In genomic region chr4:130063191-130063590, GRCm38 (mm10) we compare ENCODE assay signal across 20 mouse cellular contexts. TPM values are rescaled to one million over a fixed set of nuclear protein-coding genes. Genes with fewer than 3 reads are reported as not detected.
DNase-seq lines count a peak whose midpoint lies in the region; ATAC-seq and TF ChIP-seq lines count a peak whose summit lies in the region.
"Had no signal": no experiment of that assay in that cellular context is flagged by ENCODE, and none has a peak within 500 bp of the region (broad histone marks: within the 10 kb centered on the region; RNA-seq: fewer than 3 reads in every experiment).

No protein-coding gene starts in this region.

- no peaks in the 10 kb centered on the region for H3K4me1 ChIP-seq in lung, embryonic 14.5 days (ENCODE audit: insufficient read depth)
- H3K4me1 ChIP-seq: forebrain, embryonic 13.5 days; heart, embryonic 15.5 days had no signal

- TF ChIP-seq CTCF in lung, embryonic 14.5 days (IDR thresholded peaks at IDR 0.05; ENCODE audit: low read depth), result no peak

- H3K9me3 ChIP-seq in lung, embryonic 14.5 days (ENCODE audit: low read depth, low read length), result no peaks in the 10 kb centered on the region
- H3K9me3 ChIP-seq: embryonic facial prominence, embryonic 10.5 days; forebrain, embryonic 13.5 days; heart, embryonic 15.5 days; hindbrain, embryonic 13.5 days had no signal

- H3K4me3 ChIP-seq in lung, embryonic 14.5 days (ENCODE audit: low read depth, low read length), result no peak overlapping the region
- H3K4me3 ChIP-seq: embryonic facial prominence, embryonic 10.5 days; forebrain, embryonic 13.5 days; heart, adult 2 months; heart, embryonic 15.5 days; hindbrain, embryonic 13.5 days had no signal

- H3K36me3 ChIP-seq in lung, embryonic 14.5 days (ENCODE audit: insufficient read depth), result peaks cover 33% of the 10 kb centered on the region
- H3K36me3 ChIP-seq: embryonic facial prominence, embryonic 10.5 days; heart, embryonic 15.5 days; hindbrain, embryonic 13.5 days had no signal

- no peak overlapping the region for H3K9ac ChIP-seq in lung, embryonic 14.5 days
- H3K9ac ChIP-seq: forebrain, embryonic 13.5 days; forebrain, postnatal 0 days; heart, embryonic 15.5 days; hindbrain, embryonic 13.5 days had no signal

- no peak overlapping the region for H3K4me2 ChIP-seq in lung, embryonic 14.5 days
- H3K4me2 ChIP-seq: forebrain, embryonic 13.5 days; heart, embryonic 11.5 days; heart, embryonic 15.5 days; hindbrain, embryonic 13.5 days had no signal

- ATAC-seq in lung, embryonic 14.5 days (ENCODE audit: insufficient read depth), result peak; percentile 55; the same call in 1 of the 2 replicates
- no peak for ATAC-seq in granulocyte monocyte progenitor cell, adult 5-6 weeks (replicated peaks; ENCODE audit: poor library complexity, severe bottlenecking)
- ATAC-seq: forebrain, embryonic 13.5 days; forebrain, postnatal 0 days; hindbrain, postnatal 0 days had no signal

- WGBS in lung, embryonic 14.5 days, result 20% methylated on average over 7 of the region's 7 CpGs

- no peaks in the 10 kb centered on the region for H3K27me3 ChIP-seq in lung, embryonic 14.5 days (ENCODE audit: insufficient read depth, low read length)

- H3K27ac ChIP-seq in lung, embryonic 14.5 days (ENCODE audit: low read depth), result no peak overlapping the region
- H3K27ac ChIP-seq: embryonic facial prominence, embryonic 10.5 days; forebrain, embryonic 13.5 days; heart, adult 2 months; heart, embryonic 15.5 days; hindbrain, embryonic 13.5 days; hindbrain, postnatal 0 days had no signal

- peak; percentile 38 to 50 for DNase-seq in cerebellum, postnatal 14 days
- DNase-seq in cerebellum, postnatal 4 days (ENCODE audit: low spot score in 2 of 2), result no peak
- DNase-seq in lung, embryonic 14.5 days, result peak; percentile 53
- no peak for DNase-seq in lung, postnatal 25 days (ENCODE audit: low spot score)
- peak; percentile 21 for DNase-seq in lung, postnatal 14 days
- no peak for DNase-seq in heart, adult 11 months
- DNase-seq: adrenal gland, postnatal 10 days; cerebellum, adult 11-12 months; cerebellum, postnatal 36 days; forebrain, postnatal 0 days; gastrocnemius, postnatal 36 days; heart, adult 2 months; heart, postnatal 14 days had no signal

RNA-seq across cellular contexts. Expression of gene Col16a1, which starts 15.6 kb away (rescaled TPM):
- 55.7 and 59.5 TPM in 2 replicates for polyA plus RNA-seq in lung, embryonic 14.5 days (2014; fragmentation: Nextera tagmentation; extraction: Ambion mirVana)
- total RNA-seq in granulocyte monocyte progenitor cell, adult 5-6 weeks (2014; fragmentation: Nextera tagmentation), result 0.21 TPM in 1 of 2 replicates, not detected in the other
- total RNA-seq in granulocyte monocyte progenitor cell, adult 5-6 weeks (2017), result 0.52 and 1.9 TPM in 2 replicates

RNA-seq across cellular contexts. Expression of gene Pef1, which starts 39.2 kb away (rescaled TPM):
- polyA plus RNA-seq in lung, embryonic 14.5 days (2014; fragmentation: Nextera tagmentation; extraction: Ambion mirVana), result 68.9 and 69.4 TPM in 2 replicates
- 22.7 and 60.5 TPM in 2 replicates for total RNA-seq in granulocyte monocyte progenitor cell, adult 5-6 weeks (2014; fragmentation: Nextera tagmentation)
- 10.4 and 12.4 TPM in 2 replicates for total RNA-seq in granulocyte monocyte progenitor cell, adult 5-6 weeks (2017)

Comparison
In these comparisons a context has a peak if more than half of its experiments do, and no peak if none do; other contexts are left out.
1. DNase-seq: peak in cerebellum, postnatal 14 days (2 of 2), lung, embryonic 14.5 days (single experiment) and lung, postnatal 14 days (single experiment); none in cerebellum, postnatal 4 days (0 of 2), lung, postnatal 25 days (single experiment) and heart, adult 11 months (single experiment).